Mouse (Mus musculus) spleen, postnatal 36 days (tissue): ENCODE data around the gene Srbd1.

Experiments
- DNase-seq, 2 experiments: peaks; one replicate each; pipeline ENCODE4 v3.0.0; 2022; ENCODE audit warnings: low spot score in 2 of 2, mixed read lengths in 1 of 2

The Srbd1 gene

GRCm38 (mm10) chr17:86144537-86145078, 367 bp downstream of the Srbd1 start:
- DNase-seq = peak in 1 of 2 experiments; percentile 14

- no peak for DNase-seq
These were observed 9.1 kb downstream of the Srbd1 start for GRCm38 (mm10) chr17:86135835-86136234.

- no peak for DNase-seq
These were observed 10.5 kb downstream of the Srbd1 start for GRCm38 (mm10) chr17:86134461-86134860.

GRCm38 (mm10) chr17:86132534-86132933, 12.4 kb downstream of the Srbd1 start:
- DNase-seq = peak in 1 of 2 experiments; percentile 16

GRCm38 (mm10) chr17:86128198-86128597, 16.8 kb downstream of the Srbd1 start:
- DNase-seq = peak; percentile 33 to 35

- DNase-seq = no peak
These were observed 19.1 kb downstream of the Srbd1 start for GRCm38 (mm10) chr17:86125908-86126307.

GRCm38 (mm10) chr17:86123146-86123545, 21.8 kb downstream of the Srbd1 start:
- peak in 1 of 2 experiments; percentile 6 for DNase-seq

- no peak for DNase-seq
These were observed 48.1 kb downstream of the Srbd1 start for GRCm38 (mm10) chr17:86096875-86097274.

GRCm38 (mm10) chr17:86093124-86093523, 51.9 kb downstream of the Srbd1 start:
- DNase-seq = no peak

GRCm38 (mm10) chr17:86091631-86092030, 53.3 kb downstream of the Srbd1 start:
- no peak for DNase-seq

GRCm38 (mm10) chr17:86089893-86090588, 54.9 kb downstream of the Srbd1 start:
- DNase-seq = no peak

GRCm38 (mm10) chr17:86087922-86088321, 57.1 kb downstream of the Srbd1 start:
- no peak for DNase-seq

- no peak for DNase-seq
These were observed 58.8 kb downstream of the Srbd1 start for GRCm38 (mm10) chr17:86086191-86086590.

GRCm38 (mm10) chr17:86083207-86083606, 61.8 kb downstream of the Srbd1 start:
- no peak for DNase-seq

- DNase-seq = no peak
These were observed 66.9 kb downstream of the Srbd1 start for GRCm38 (mm10) chr17:86078060-86078459.

- DNase-seq = no peak
These were observed 77.5 kb downstream of the Srbd1 start for GRCm38 (mm10) chr17:86067444-86067843.

GRCm38 (mm10) chr17:86065833-86066232, 79.1 kb downstream of the Srbd1 start:
- DNase-seq = no peak

- peak; percentile 20 to 23 for DNase-seq
These were observed 81.5 kb downstream of the Srbd1 start for GRCm38 (mm10) chr17:86063461-86063860.

GRCm38 (mm10) chr17:86060911-86061310, 84.1 kb downstream of the Srbd1 start:
- DNase-seq = no peak

GRCm38 (mm10) chr17:86040221-86040984, 104.6 kb downstream of the Srbd1 start:
- no peak for DNase-seq

GRCm38 (mm10) chr17:86039741-86040140, 105.2 kb downstream of the Srbd1 start:
- no peak for DNase-seq

GRCm38 (mm10) chr17:86038211-86038648, 106.7 kb downstream of the Srbd1 start:
- DNase-seq = no peak

GRCm38 (mm10) chr17:86035576-86035975, 109.4 kb downstream of the Srbd1 start:
- DNase-seq = no peak
